Mouse (Mus musculus) central nervous system, embryonic 14 days (tissue): Measurements from ENCODE around the gene Acsf3. TPM values are rescaled to one million over a fixed set of nuclear protein-coding genes. Genes with fewer than 3 reads are reported as not detected.

ENCODE experiments used
- polyA plus RNA-seq: library from polyadenylated mRNA; depleted of rRNA; stranded (reverse); fragments of >200 nt; gene quantifications from 2 replicates; pipeline ENCODE4 v1.2.3, GENCODE M21; 2012; rRNA removed

The Acsf3 gene
- 19.9 and 20.0 TPM in 2 replicates for polyA plus RNA-seq

DNA sequence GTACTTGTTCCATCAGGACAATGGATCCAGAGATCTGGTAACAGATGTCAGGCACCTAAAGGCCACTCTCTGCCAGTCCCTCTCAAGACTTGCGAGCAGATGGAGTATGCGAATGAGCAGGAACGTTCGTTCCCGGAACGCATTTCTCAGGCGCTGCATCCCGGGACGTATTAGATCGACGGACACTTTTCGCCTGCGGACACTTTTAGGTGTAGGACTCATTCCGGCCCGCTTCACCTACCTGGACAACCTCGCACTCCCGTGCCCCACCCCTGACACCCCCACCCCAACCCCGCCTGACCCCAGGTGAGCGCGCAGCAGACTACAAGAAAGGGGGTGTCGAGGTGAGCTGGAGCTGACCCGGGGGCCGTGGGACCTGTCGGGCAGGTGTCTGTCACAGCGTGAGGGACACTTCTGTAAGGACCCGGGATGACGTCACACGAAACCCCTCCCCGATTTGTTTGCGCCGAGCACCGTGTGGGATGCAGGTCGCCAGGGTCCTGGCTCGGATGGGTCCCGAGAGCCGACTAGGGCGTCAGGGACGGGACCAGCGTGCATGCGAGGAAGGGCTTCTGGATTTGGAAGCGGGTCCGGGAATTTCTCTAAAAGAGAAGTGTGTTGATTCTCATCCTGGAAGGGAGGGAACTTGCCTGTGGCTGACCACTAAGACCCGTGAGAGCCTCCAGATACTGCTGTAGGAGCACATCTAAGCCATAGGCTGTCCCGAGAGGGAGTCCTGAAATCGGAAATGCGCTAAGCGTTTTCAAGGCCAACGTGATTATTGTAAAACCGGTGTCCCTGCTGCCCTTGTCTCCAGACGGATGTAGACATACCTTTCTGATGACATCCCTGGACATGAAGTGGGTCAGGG lies at the start of gene Acsf3:
Acsf3 (plus strand) TSS at position 202 of the 871 bp plus-strand sequence.

DNA sequence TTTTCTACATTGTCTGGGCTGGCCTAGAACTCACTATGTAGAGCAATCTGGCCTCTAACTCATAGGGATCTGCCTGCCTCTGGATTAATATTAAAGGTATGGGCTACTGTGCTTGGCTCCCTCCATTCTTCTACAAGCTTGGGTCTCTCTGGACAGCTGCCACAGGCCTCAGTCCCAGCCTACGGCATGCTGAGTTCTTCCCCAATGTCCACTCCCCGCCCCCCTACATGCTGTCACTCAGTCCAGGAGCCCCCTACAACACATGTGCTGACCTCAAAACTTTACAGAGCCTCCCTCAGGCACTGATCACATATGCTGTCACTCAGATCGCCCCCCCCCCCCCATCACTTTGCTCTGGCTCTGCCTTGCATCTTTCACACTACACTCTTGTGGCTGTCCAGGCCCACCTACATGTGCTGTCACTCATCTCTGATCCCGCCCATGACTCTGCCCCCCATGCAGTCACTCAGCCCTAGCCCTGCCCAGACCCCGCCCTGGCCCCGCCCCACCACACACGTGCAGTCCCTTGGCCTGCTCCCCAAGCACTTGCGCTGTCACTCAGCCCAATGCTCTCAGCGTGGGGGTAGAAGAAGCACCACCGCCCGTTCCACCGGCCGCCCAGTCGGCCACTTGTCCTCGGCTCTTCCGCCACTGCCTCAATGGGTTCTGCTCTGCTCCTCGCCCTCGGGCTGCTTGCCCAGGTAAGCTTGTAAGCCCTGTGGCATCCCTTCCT lies 72.7 kb downstream of the Acsf3 start, which contains the start of gene Cdh15:
Cdh15 (plus strand) TSS at position 138 of the 733 bp plus-strand sequence.

Other genes starting within 250 kb of the Acsf3 start
- gene Piezo1, start 224.2 kb upstream of the Acsf3 start, polyA plus RNA-seq: 13.7 and 28.0 TPM in 2 replicates
- gene Cdt1, start 207.5 kb upstream of the Acsf3 start, polyA plus RNA-seq: 30.7 and 34.3 TPM in 2 replicates
- gene Aprt, start 198.6 kb upstream of the Acsf3 start, polyA plus RNA-seq: 116 and 124 TPM in 2 replicates
- 6.0 and 7.0 TPM in 2 replicates for gene Galns, start 164.0 kb upstream of the Acsf3 start, polyA plus RNA-seq
- gene Trappc2l, start 163.8 kb upstream of the Acsf3 start, polyA plus RNA-seq: 177 and 206 TPM in 2 replicates
- gene Pabpn1l, start 152.7 kb upstream of the Acsf3 start, polyA plus RNA-seq: not detected in 2 replicates
- 13.5 and 17.0 TPM in 2 replicates for gene Cbfa2t3, start 76.4 kb upstream of the Acsf3 start, polyA plus RNA-seq
- gene Cdh15, start 72.5 kb downstream of the Acsf3 start, polyA plus RNA-seq: 0.77 and 4.4 TPM in 2 replicates